Mouse (Mus musculus): ENCODE measurements around the gene Brca1. TPM values are rescaled to one million over a fixed set of nuclear protein-coding genes. Genes with fewer than 3 reads are reported as not detected.
"Not testable (repeated sequence)": the region's sequence is repeated elsewhere in the genome, so short reads cannot be mapped to it uniquely, and the experiment has no call there.

Brca1 gene
- polyA plus RNA-seq, 1 experiment from 2014 or later: 10.2 TPM

DNA sequence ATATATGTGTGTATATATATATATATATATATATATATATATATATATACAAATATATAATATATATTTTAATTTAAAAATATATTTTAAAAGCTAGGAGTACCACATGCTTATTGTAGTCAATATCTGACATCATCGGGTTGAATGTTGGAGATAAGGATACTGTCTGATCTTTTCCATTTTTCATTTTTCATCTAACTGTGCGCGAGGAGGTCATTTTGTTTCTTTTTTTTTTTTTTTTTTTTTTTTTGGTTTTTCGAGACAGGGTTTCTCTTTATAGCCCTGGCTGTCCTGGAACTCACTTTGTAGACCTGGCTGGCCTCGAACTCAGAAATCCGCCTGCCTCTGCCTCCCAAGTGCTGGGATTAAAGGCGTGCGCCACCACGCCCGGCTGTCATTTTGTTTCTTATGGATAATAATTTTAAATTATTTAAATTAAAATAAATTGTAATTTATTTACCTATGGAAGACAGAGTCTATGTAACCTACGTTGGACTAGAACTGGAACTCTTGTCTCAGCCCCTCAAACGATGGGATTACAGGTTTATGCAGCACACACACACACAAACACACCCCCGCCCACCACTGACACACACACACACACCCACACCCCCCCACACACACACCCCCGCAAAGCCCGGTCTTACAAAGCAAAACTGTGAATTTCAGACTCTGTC is 110.2 kb downstream of the Brca1 start:
- H3K36me3 ChIP-seq: peaks cover 19% of the 10 kb centered on the region
- WGBS: 34% methylated on average over 15 of the region's 15 CpGs
- not testable (repeated sequence) for H3K9ac ChIP-seq; ATAC-seq; H3K27me3 ChIP-seq (replicated peaks); H3K27ac ChIP-seq; H3K9me3 ChIP-seq
- H3K4me3 ChIP-seq (replicated peaks): peak overlapping the region; percentile 29
- H3K4me2 ChIP-seq (replicated peaks): peak overlapping the region; percentile 67
- H3K4me1 ChIP-seq (replicated peaks): peaks cover 12% of the 10 kb centered on the region

Other genes starting within 250 kb of the Brca1 start
- gene Becn1, start 249.7 kb downstream of the Brca1 start, polyA plus RNA-seq (2015; fragmentation: Nextera tagmentation; extraction: Ambion mirVana): 132 and 143 TPM in 2 replicates
- 137 and 147 TPM in 2 replicates for gene Psme3, start 235.7 kb downstream of the Brca1 start, polyA plus RNA-seq (2015; fragmentation: Nextera tagmentation; extraction: Ambion mirVana)
- 1.2 and 1.3 TPM in 2 replicates for gene Aoc2, start 226.9 kb downstream of the Brca1 start, polyA plus RNA-seq (2015; fragmentation: Nextera tagmentation; extraction: Ambion mirVana)
- gene Aoc3, start 221.3 kb downstream of the Brca1 start, polyA plus RNA-seq (2015; fragmentation: Nextera tagmentation; extraction: Ambion mirVana): 2.1 and 2.7 TPM in 2 replicates
- gene G6pc, start 184.4 kb downstream of the Brca1 start, polyA plus RNA-seq (2015; fragmentation: Nextera tagmentation; extraction: Ambion mirVana): 0.30 and 0.39 TPM in 2 replicates
- gene Aarsd1, start 134.3 kb downstream of the Brca1 start, polyA plus RNA-seq (2015; fragmentation: Nextera tagmentation; extraction: Ambion mirVana): 60.1 and 63.3 TPM in 2 replicates
- gene Gm27029, start 127.2 kb downstream of the Brca1 start, polyA plus RNA-seq (2015; fragmentation: Nextera tagmentation; extraction: Ambion mirVana): 7.3 and 10.6 TPM in 2 replicates
- gene Rundc1, start 126.9 kb downstream of the Brca1 start, polyA plus RNA-seq (2015; fragmentation: Nextera tagmentation; extraction: Ambion mirVana): 16.9 and 17.3 TPM in 2 replicates
- gene Ptges3l, start 126.6 kb downstream of the Brca1 start, polyA plus RNA-seq (2015; fragmentation: Nextera tagmentation; extraction: Ambion mirVana): 11.7 TPM in 2 replicates
- 322 and 353 TPM in 2 replicates for gene Rpl27, start 109.7 kb downstream of the Brca1 start, polyA plus RNA-seq (2015; fragmentation: Nextera tagmentation; extraction: Ambion mirVana)
- gene Ifi35, start 103.5 kb downstream of the Brca1 start, polyA plus RNA-seq (2015; fragmentation: Nextera tagmentation; extraction: Ambion mirVana): 23.9 and 24.5 TPM in 2 replicates
- gene Rnd2, start 87.0 kb downstream of the Brca1 start, polyA plus RNA-seq (2015; fragmentation: Nextera tagmentation; extraction: Ambion mirVana): 23.7 and 24.5 TPM in 2 replicates
- 69.7 and 70.0 TPM in 2 replicates for gene Vat1, start 85.7 kb downstream of the Brca1 start, polyA plus RNA-seq (2015; fragmentation: Nextera tagmentation; extraction: Ambion mirVana)
- 57.0 and 61.2 TPM in 2 replicates for gene Nbr1, start 194 bp upstream of the Brca1 start, polyA plus RNA-seq (2015; fragmentation: Nextera tagmentation; extraction: Ambion mirVana)
- 21.6 and 22.0 TPM in 2 replicates for gene Tmem106a, start 30.3 kb upstream of the Brca1 start, polyA plus RNA-seq (2015; fragmentation: Nextera tagmentation; extraction: Ambion mirVana)
- not detected in 2 replicates for gene Gm11634, start 47.3 kb upstream of the Brca1 start, polyA plus RNA-seq (2015; fragmentation: Nextera tagmentation; extraction: Ambion mirVana)
- 34.5 and 35.8 TPM in 2 replicates for gene Rdm1, start 75.2 kb upstream of the Brca1 start, polyA plus RNA-seq (2015; fragmentation: Nextera tagmentation; extraction: Ambion mirVana)
- 7.6 and 7.8 TPM in 2 replicates for gene Arl4d, start 113.6 kb upstream of the Brca1 start, polyA plus RNA-seq (2015; fragmentation: Nextera tagmentation; extraction: Ambion mirVana)
- gene Dhx8, start 181.0 kb upstream of the Brca1 start, polyA plus RNA-seq (2015; fragmentation: Nextera tagmentation; extraction: Ambion mirVana): 22.5 and 26.9 TPM in 2 replicates
- 4.1 and 5.4 TPM in 2 replicates for gene Etv4, start 233.4 kb upstream of the Brca1 start, polyA plus RNA-seq (2015; fragmentation: Nextera tagmentation; extraction: Ambion mirVana)

Data from intestine, embryonic 15.5 days (tissue).